Mouse (Mus musculus): ENCODE data around the gene Neurl1a.

DNA sequence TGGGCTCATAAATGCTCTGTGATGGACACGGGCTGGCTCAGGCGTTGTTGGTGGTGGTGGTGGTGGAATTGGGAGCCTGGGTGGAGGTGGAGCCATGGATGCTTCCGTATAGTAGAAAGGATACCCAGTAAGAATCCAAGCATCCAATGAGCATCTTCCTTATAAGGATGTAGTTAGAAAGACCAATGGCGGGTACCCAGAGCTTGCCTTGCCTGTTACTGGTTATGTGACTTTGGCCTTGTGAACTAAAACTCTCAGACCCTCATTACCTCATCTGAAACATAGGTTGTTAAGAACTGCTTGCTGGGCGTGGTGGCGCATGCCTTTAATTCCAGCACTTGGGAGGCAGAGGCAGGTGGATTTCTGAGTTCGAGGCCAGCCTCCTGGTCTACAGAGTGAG is 24.9 kb upstream of the Neurl1a start:
- TF ChIP-seq POLR2A (IDR thresholded peaks at IDR 0.05; ENCODE audit: borderline replicate concordance, extremely low read depth, low read depth, low read length) (no peak), CTCF (IDR thresholded peaks at IDR 0.05; ENCODE audit: insufficient read depth, low read length) (no peak)
